In the genomic region with DNA sequence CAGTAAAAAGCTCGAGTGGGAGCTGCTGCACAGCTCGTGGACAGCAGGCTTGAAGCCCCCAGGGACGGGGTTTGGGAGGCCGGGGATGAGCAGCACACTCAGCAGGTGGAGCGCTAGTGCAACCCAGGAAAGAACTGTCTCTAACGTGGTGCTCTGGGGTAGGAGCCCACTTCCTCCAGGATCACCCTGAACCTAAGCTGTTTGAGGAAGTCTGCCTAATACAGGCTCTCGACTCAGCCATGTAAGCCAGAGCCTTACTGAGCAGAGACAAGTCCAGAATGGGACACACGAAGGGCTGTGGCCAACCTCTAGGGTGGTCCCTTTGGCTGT, we compare ENCODE assay signal across 9 mouse cellular contexts. TPM values are rescaled to one million over a fixed set of nuclear protein-coding genes. Genes with fewer than 3 reads are reported as not detected.
DNase-seq lines count a peak whose midpoint lies in the region; ATAC-seq lines count a peak whose summit lies in the region.
"Had no signal": no experiment of that assay in that cellular context is flagged by ENCODE, and none has a peak within 500 bp of the region (broad histone marks: within the 10 kb centered on the region; RNA-seq: fewer than 3 reads in every experiment).

No protein-coding gene starts in this region.

- H3K4me1 ChIP-seq in heart, embryonic 14.5 days (ENCODE audit: control insufficient read depth in 2 of 2, insufficient read depth in 2 of 2, low read length in 2 of 2) = peaks cover 24 to 33% of the 10 kb centered on the region in 2 experiments
- peaks cover 28% of the 10 kb centered on the region for H3K4me1 ChIP-seq in embryonic facial prominence, embryonic 10.5 days
- peaks cover 11% of the 10 kb centered on the region for H3K4me1 ChIP-seq in intestine, embryonic 14.5 days (replicated peaks; ENCODE audit: control insufficient read depth, insufficient read depth, low read length)
- H3K4me1 ChIP-seq in midbrain, embryonic 13.5 days (replicated peaks) = peaks cover 20% of the 10 kb centered on the region

- intact Hi-C loops in heart, postnatal 10 days (cut with DNase I) = loop anchor here (2.0 kb wide), 1 partner anchor 18 kb away; no protein-coding TSS in a partner anchor

- H3K27ac ChIP-seq in heart, embryonic 14.5 days (replicated peaks in 1 of 2; ENCODE audit: control insufficient read depth in 1 of 2, insufficient read depth in 1 of 2, low read depth in 2 of 2, low read length in 2 of 2) = peak overlapping the region in 1 of 2 experiments; percentile 34; a peak in 1 of 4 replicates
- peak overlapping the region; percentile 85 for H3K27ac ChIP-seq in embryonic facial prominence, embryonic 10.5 days (replicated peaks)
- H3K27ac ChIP-seq in intestine, embryonic 14.5 days (ENCODE audit: low read depth) = peak overlapping the region; percentile 64
- H3K27ac ChIP-seq in midbrain, embryonic 13.5 days = peak overlapping the region; percentile 73

- ATAC-seq in heart, embryonic 14.5 days (ENCODE audit: insufficient number of reproducible peaks, insufficient read depth, low FRiP score, low read depth) = no peak
- ATAC-seq in intestine, embryonic 14.5 days (replicated peaks; ENCODE audit: low FRiP score, low TSS enrichment, low read depth) = no peak; the same call in none of the 2 replicates
- 0 out of 2 replicates have a peak, but pooled peaks have one; percentile 2 for ATAC-seq in midbrain, embryonic 13.5 days
- ATAC-seq: CD4-positive, CD25-positive, alpha-beta regulatory T cell, adult 4 months had no signal

- DNase-seq in heart, postnatal 10 days = no peak
- DNase-seq in embryonic facial prominence, embryonic 10.5 days (ENCODE audit: low spot score) = no peak
- DNase-seq in intestine, embryonic 14.5 days (ENCODE audit: low spot score) = no peak
- no peak for DNase-seq in cerebellum, postnatal 36 days
- no peak for DNase-seq in right cerebral cortex, adult 2 months (ENCODE audit: low spot score in 2 of 2)
- no peak for DNase-seq in right cerebral cortex, postnatal 25 days

- H3K4me3 ChIP-seq in heart, embryonic 14.5 days (ENCODE audit: control insufficient read depth in 1 of 2, insufficient read depth in 1 of 2, low read depth in 1 of 2, low read length in 2 of 2) = no peak overlapping the region
- H3K4me3 ChIP-seq in embryonic facial prominence, embryonic 10.5 days = peak overlapping the region; percentile 40
- H3K4me3 ChIP-seq in intestine, embryonic 14.5 days (ENCODE audit: low read depth, low read length) = no peak overlapping the region
- H3K4me3 ChIP-seq in midbrain, embryonic 13.5 days (replicated peaks) = no peak overlapping the region

- H3K9ac ChIP-seq in heart, embryonic 14.5 days (ENCODE audit: low read length) = peak overlapping the region; percentile 38; the same call in 1 of the 2 replicates
- H3K9ac ChIP-seq in intestine, embryonic 14.5 days (ENCODE audit: low read length) = no peak overlapping the region
- no peak overlapping the region for H3K9ac ChIP-seq in midbrain, embryonic 13.5 days (replicated peaks)

- 44% methylated on average over 8 of the region's 8 CpGs for WGBS in heart, embryonic 14.5 days
- 56% methylated on average over 8 of the region's 8 CpGs for WGBS in embryonic facial prominence, embryonic 10.5 days
- 50% methylated on average over 8 of the region's 8 CpGs for WGBS in intestine, embryonic 14.5 days
- 42% methylated on average over 8 of the region's 8 CpGs for WGBS in midbrain, embryonic 13.5 days

- no peaks in the 10 kb centered on the region for H3K9me3 ChIP-seq in heart, embryonic 14.5 days (ENCODE audit: control insufficient read depth, low read length)
- no peaks in the 10 kb centered on the region for H3K9me3 ChIP-seq in embryonic facial prominence, embryonic 10.5 days
- no peaks in the 10 kb centered on the region for H3K9me3 ChIP-seq in intestine, embryonic 14.5 days (ENCODE audit: control insufficient read depth, low read length)
- no peaks in the 10 kb centered on the region for H3K9me3 ChIP-seq in midbrain, embryonic 13.5 days

- no peak overlapping the region for H3K4me2 ChIP-seq in heart, embryonic 14.5 days (ENCODE audit: low read length)
- H3K4me2 ChIP-seq in intestine, embryonic 14.5 days (ENCODE audit: low read length) = no peak overlapping the region
- H3K4me2 ChIP-seq in midbrain, embryonic 13.5 days (replicated peaks) = peak overlapping the region; percentile 15; the same call in 1 of the 2 replicates

- peaks cover 18% of the 10 kb centered on the region for H3K36me3 ChIP-seq in heart, embryonic 14.5 days (ENCODE audit: control insufficient read depth, insufficient read depth, low read length)
- H3K36me3 ChIP-seq in embryonic facial prominence, embryonic 10.5 days (replicated peaks) = peaks cover 27% of the 10 kb centered on the region
- peaks cover 25% of the 10 kb centered on the region for H3K36me3 ChIP-seq in intestine, embryonic 14.5 days (ENCODE audit: control insufficient read depth, insufficient read depth, low read length)
- peaks cover 26% of the 10 kb centered on the region for H3K36me3 ChIP-seq in midbrain, embryonic 13.5 days

- H3K27me3 ChIP-seq in heart, embryonic 14.5 days (ENCODE audit: control insufficient read depth, insufficient read depth, low read length) = peaks cover 7% of the 10 kb centered on the region; the same call in 1 of the 2 replicates
- peaks cover 11% of the 10 kb centered on the region for H3K27me3 ChIP-seq in embryonic facial prominence, embryonic 10.5 days (replicated peaks; ENCODE audit: low read depth, poor library complexity, severe bottlenecking)
- 0 out of 2 replicates have a peak, but pooled peaks cover 5% of the 10 kb centered on the region for H3K27me3 ChIP-seq in intestine, embryonic 14.5 days (replicated peaks; ENCODE audit: control insufficient read depth, insufficient read depth, low read length)
- H3K27me3 ChIP-seq in midbrain, embryonic 13.5 days = peaks cover 3% of the 10 kb centered on the region; the same call in 1 of the 2 replicates

RNA-seq across cellular contexts. Expression of a gene that starts 8.4 kb away (rescaled TPM):
- polyA plus RNA-seq in heart, embryonic 14.5 days (2014; fragmentation: Nextera tagmentation; extraction: Ambion mirVana) = 2.3 and 2.5 TPM in 2 replicates
- total RNA-seq in heart, postnatal 10 days (2021) = 1 to 10 TPM; 2.4 to 3.1 TPM
- polyA plus RNA-seq in embryonic facial prominence, embryonic 10.5 days (2016; fragmentation: Nextera tagmentation; extraction: Ambion mirVana) = 0.33 and 0.62 TPM in 2 replicates
- 0.42 and 0.50 TPM in 2 replicates for polyA plus RNA-seq in intestine, embryonic 14.5 days (2014; fragmentation: Nextera tagmentation; extraction: Ambion mirVana)
- polyA plus RNA-seq in midbrain, embryonic 13.5 days (2015; fragmentation: Nextera tagmentation; extraction: Ambion mirVana) = 0.20 and 0.32 TPM in 2 replicates
- polyA plus RNA-seq: CD4-positive, CD25-positive, alpha-beta regulatory T cell, adult 4 months had no signal

RNA-seq across cellular contexts. Expression of a gene that starts 10.6 kb away (rescaled TPM):
- polyA plus RNA-seq in heart, embryonic 14.5 days (2014; fragmentation: Nextera tagmentation; extraction: Ambion mirVana) = 153 and 158 TPM in 2 replicates
- 10 to 100 TPM; 70.5 to 72.7 TPM for total RNA-seq in heart, postnatal 10 days (2021)
- 201 and 221 TPM in 2 replicates for polyA plus RNA-seq in embryonic facial prominence, embryonic 10.5 days (2016; fragmentation: Nextera tagmentation; extraction: Ambion mirVana)
- polyA plus RNA-seq in intestine, embryonic 14.5 days (2014; fragmentation: Nextera tagmentation; extraction: Ambion mirVana) = 191 and 209 TPM in 2 replicates
- polyA plus RNA-seq in midbrain, embryonic 13.5 days (2015; fragmentation: Nextera tagmentation; extraction: Ambion mirVana) = 240 and 242 TPM in 2 replicates

RNA-seq across cellular contexts. Expression of a gene that starts 12.0 kb away (rescaled TPM):
- polyA plus RNA-seq in heart, embryonic 14.5 days (2014; fragmentation: Nextera tagmentation; extraction: Ambion mirVana) = not detected in 2 replicates
- total RNA-seq in heart, postnatal 10 days (2021) = under 1 TPM in 1 of 2 experiments, not detected in 1; 0.60 TPM
- polyA plus RNA-seq in embryonic facial prominence, embryonic 10.5 days (2016; fragmentation: Nextera tagmentation; extraction: Ambion mirVana) = not detected in 2 replicates
- 0.24 TPM in 1 of 2 replicates, not detected in the other for polyA plus RNA-seq in intestine, embryonic 14.5 days (2014; fragmentation: Nextera tagmentation; extraction: Ambion mirVana)
- not detected in 2 replicates for polyA plus RNA-seq in midbrain, embryonic 13.5 days (2015; fragmentation: Nextera tagmentation; extraction: Ambion mirVana)
- polyA plus RNA-seq: CD4-positive, CD25-positive, alpha-beta regulatory T cell, adult 4 months had no signal

RNA-seq across cellular contexts. Expression of a gene that starts 34.1 kb away (rescaled TPM):
- 431 and 451 TPM in 2 replicates for polyA plus RNA-seq in heart, embryonic 14.5 days (2014; fragmentation: Nextera tagmentation; extraction: Ambion mirVana)
- total RNA-seq in heart, postnatal 10 days (2021) = 100 to 1,000 TPM; 306 to 311 TPM
- polyA plus RNA-seq in embryonic facial prominence, embryonic 10.5 days (2016; fragmentation: Nextera tagmentation; extraction: Ambion mirVana) = 556 and 565 TPM in 2 replicates
- 746 and 800 TPM in 2 replicates for polyA plus RNA-seq in intestine, embryonic 14.5 days (2014; fragmentation: Nextera tagmentation; extraction: Ambion mirVana)
- polyA plus RNA-seq in midbrain, embryonic 13.5 days (2015; fragmentation: Nextera tagmentation; extraction: Ambion mirVana) = 279 and 297 TPM in 2 replicates

RNA-seq across cellular contexts. Expression of a gene that starts 42.5 kb away (rescaled TPM):
- 360 and 367 TPM in 2 replicates for polyA plus RNA-seq in heart, embryonic 14.5 days (2014; fragmentation: Nextera tagmentation; extraction: Ambion mirVana)
- 100 to 1,000 TPM; 236 to 257 TPM for total RNA-seq in heart, postnatal 10 days (2021)
- polyA plus RNA-seq in embryonic facial prominence, embryonic 10.5 days (2016; fragmentation: Nextera tagmentation; extraction: Ambion mirVana) = 735 and 777 TPM in 2 replicates
- 627 and 633 TPM in 2 replicates for polyA plus RNA-seq in intestine, embryonic 14.5 days (2014; fragmentation: Nextera tagmentation; extraction: Ambion mirVana)
- 452 and 461 TPM in 2 replicates for polyA plus RNA-seq in midbrain, embryonic 13.5 days (2015; fragmentation: Nextera tagmentation; extraction: Ambion mirVana)
